Mouse (Mus musculus) C2C12 (cell line): Measurements from ENCODE around the gene Igf2r.

Experiments used
- CEBPB ChIP-seq: IDR thresholded peaks from one replicate; pipeline ENCODE4 v1.6.1; 2011; ENCODE audit warnings: low read depth, mild to moderate bottlenecking, control low read depth, moderate library complexity
- CTCF ChIP-seq: IDR thresholded peaks from one replicate; pipeline ENCODE4 v1.5.1; 2011; ENCODE audit not compliant: control insufficient read depth, insufficient read depth, insufficient read length
- FOSL1 ChIP-seq: IDR thresholded peaks from one replicate; pipeline ENCODE4 v1.8.0; 2011; ENCODE audit warnings: mild to moderate bottlenecking, low read length; ENCODE audit not compliant: poor library complexity, insufficient read depth, severe bottlenecking
- MAX ChIP-seq: IDR thresholded peaks from one replicate; pipeline ENCODE4 v1.6.1; 2011; ENCODE audit warnings: mild to moderate bottlenecking, control low read depth
- MYOD1 ChIP-seq: IDR thresholded peaks from one replicate; pipeline ENCODE4 v1.6.1; 2011; ENCODE audit warnings: low read depth; ENCODE audit not compliant: control insufficient read depth, insufficient read length
- MYOG ChIP-seq: IDR thresholded peaks from one replicate; pipeline ENCODE4 v1.6.1; 2011; ENCODE audit not compliant: control insufficient read depth, insufficient read length; ENCODE audit errors: extremely low read depth
- USF1 ChIP-seq: IDR thresholded peaks from one replicate; pipeline ENCODE4 v1.6.1; 2011; ENCODE audit warnings: low read depth, mild to moderate bottlenecking, control low read depth, moderate library complexity

- TF ChIP-seq CTCF (no peak), MYOG (no peak), MAX (no peak), MYOD1 (peak; percentile 63), USF1 (peak; percentile 17), CEBPB (no peak), FOSL1 (peak; percentile 44)
Measured at GRCm38 (mm10) chr17:12804584-12805445, 35.4 kb upstream of the Igf2r start.
